Mouse (Mus musculus) forebrain, embryonic 10.5 days (tissue): ENCODE measurements at regions not wholly inside any gene's neighbourhood (a gene's known extent, or its start where the extent isn't known, plus 50 kb on each side); places are given as distances from the start of the nearest gene placed in this dataset.
"Not testable (repeated sequence)": the region's sequence is repeated elsewhere in the genome, so short reads cannot be mapped to it uniquely, and the experiment has no call there.

Experiments
- DNase-seq: peaks from one replicate; pipeline ENCODE4 v3.0.0-alpha.2; 2017; ENCODE audit warnings: low spot score; ENCODE audit errors: extremely low spot score
- H3K27ac ChIP-seq: fragments of 300-500 bp; sonication (generic); 2 replicates; pipeline ENCODE4 v1.5.1; 2016; ENCODE audit warnings: mild to moderate bottlenecking
- H3K27me3 ChIP-seq: fragments of 300-500 bp; sonication (generic); 2 replicates; pipeline ENCODE4 v1.6.1; 2016; ENCODE audit warnings: mild to moderate bottlenecking; ENCODE audit not compliant: poor library complexity, severe bottlenecking
- H3K36me3 ChIP-seq: fragments of 300-500 bp; sonication (generic); replicated peaks from 2 replicates; pipeline ENCODE4 v1.6.1; 2016; ENCODE audit warnings: mild to moderate bottlenecking, moderate library complexity
- H3K4me1 ChIP-seq: fragments of 300-500 bp; sonication (generic); 2 replicates; pipeline ENCODE4 v1.6.1; 2016
- H3K4me3 ChIP-seq: fragments of 300-500 bp; sonication (generic); 2 replicates; pipeline ENCODE4 v1.5.1; 2016; ENCODE audit warnings: mild to moderate bottlenecking, moderate library complexity
- H3K9me3 ChIP-seq: fragments of 300-500 bp; sonication (generic); 2 replicates; pipeline ENCODE4 v1.6.1; 2016; ENCODE audit warnings: mild to moderate bottlenecking, moderate library complexity
- WGBS: fragments of 180-500 bp; shearing (Covaris S2); methylation state at CpG from one replicate; pipeline ENCODE4 v1.1.7; 2016; 5-methylcytosine and 5-hydroxymethylcytosine counted together

DNA sequence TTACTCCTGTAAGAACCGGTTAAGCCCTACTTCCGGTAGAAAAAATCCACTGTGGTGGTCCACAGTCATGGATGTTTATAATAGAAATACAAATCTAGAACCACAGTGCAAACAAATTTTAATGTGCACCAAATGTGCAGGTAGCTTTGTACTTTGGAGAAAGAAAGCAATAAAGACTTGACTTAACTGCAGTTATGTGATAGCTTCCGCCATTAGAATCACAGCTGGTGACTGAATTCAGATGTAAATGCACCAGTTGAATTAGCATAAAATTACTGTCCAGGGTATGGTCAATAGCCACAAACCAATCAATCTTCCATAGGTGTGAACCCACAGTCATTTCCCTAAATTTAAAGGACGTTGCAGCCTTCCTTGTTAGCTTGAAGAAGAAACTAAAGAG, 367.2 kb downstream of the Trib2 start:
- Histone ChIP-seq H3K4me1 (no peaks in the 10 kb centered on the region), H3K9me3 (no peaks in the 10 kb centered on the region), H3K36me3 (no peaks in the 10 kb centered on the region), H3K27me3 (no peaks in the 10 kb centered on the region), H3K4me3 (no peak overlapping the region), H3K27ac (no peak overlapping the region)
- no peak for DNase-seq
- WGBS: 90% methylated on average over 4 of the region's 4 CpGs

DNA sequence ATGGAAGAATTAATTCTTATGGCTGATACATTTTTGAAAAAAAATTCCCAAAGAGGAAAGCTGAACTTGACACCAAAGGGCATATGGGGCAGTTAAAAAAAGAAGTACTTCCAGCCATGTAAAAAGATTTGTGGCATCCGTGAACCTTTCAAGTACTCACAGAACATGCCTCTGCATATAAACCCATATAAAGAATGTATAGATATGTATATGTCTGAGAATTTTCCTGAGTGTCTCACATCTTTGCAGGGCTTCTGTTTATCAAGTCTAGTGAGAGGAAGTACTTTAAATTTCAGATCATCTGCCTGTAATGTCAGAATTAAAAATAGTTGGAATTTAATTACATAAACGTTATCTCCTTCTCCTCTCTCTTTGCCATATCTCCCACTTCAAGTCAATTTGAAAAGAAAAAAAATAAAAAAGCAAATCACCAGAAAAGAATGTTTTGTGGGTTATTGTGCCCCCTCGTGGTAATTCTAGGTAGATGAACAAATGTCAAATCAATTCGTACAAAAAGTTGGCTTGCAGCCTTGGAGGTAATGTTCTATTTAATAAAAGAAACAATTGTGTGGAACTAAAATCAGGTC, 400.4 kb downstream of the Trib2 start:
- no peak for DNase-seq
- 27% methylated on average over 4 of the region's 4 CpGs for WGBS
- H3K27ac ChIP-seq: no peak overlapping the region
- H3K27me3 ChIP-seq: no peaks in the 10 kb centered on the region
- no peaks in the 10 kb centered on the region for H3K36me3 ChIP-seq
- no peaks in the 10 kb centered on the region for H3K4me1 ChIP-seq
- H3K9me3 ChIP-seq: no peaks in the 10 kb centered on the region
- no peak overlapping the region for H3K4me3 ChIP-seq

DNA sequence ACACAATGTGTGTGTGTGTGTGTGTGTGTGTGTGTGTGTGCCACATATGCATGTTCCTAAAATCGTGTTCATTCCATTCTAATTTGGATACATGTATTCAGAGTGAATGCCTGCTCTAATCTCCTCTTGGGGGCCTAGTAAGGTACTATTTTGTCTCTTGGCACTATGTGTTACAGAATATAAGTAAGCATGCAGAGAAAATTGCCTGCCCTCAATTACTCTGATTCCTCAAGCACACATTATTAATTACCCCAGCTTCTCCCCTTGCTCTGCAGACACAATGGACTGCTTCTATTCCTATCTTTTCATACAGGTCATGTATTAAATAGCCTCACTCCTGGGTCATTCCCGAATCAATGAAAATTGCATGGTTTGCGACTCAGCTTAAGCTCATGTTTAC, 406.3 kb downstream of the Trib2 start:
- WGBS: 61% methylated on average over 3 of the region's 3 CpGs
- Histone ChIP-seq H3K4me1 (peaks cover 9% of the 10 kb centered on the region), H3K36me3 (no peaks in the 10 kb centered on the region), H3K4me3 (no peak overlapping the region), H3K27ac (no peak overlapping the region), H3K9me3 (no peaks in the 10 kb centered on the region), H3K27me3 (no peaks in the 10 kb centered on the region)
- no peak for DNase-seq

DNA sequence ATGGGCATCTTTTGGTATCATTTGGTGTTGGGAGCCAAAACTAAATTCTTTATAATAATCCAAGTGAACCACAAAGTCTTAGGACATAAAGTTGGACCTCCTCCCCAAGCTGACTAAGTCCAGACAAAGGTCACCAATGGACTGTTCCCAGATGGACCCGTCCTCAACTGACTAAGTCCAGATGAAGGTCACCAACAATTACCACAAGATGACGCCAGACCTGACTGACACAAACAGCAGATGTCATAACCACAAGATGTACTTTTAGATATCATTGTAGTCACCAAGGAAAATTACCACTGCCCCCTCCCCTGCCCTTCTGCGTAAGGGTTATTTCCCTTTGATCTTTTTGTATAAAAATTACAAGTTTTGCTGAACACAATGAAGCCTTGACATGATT, 409.1 kb downstream of the Trib2 start:
- DNase-seq: not testable (repeated sequence)
- 79% methylated on average over 3 of the region's 3 CpGs for WGBS

DNA sequence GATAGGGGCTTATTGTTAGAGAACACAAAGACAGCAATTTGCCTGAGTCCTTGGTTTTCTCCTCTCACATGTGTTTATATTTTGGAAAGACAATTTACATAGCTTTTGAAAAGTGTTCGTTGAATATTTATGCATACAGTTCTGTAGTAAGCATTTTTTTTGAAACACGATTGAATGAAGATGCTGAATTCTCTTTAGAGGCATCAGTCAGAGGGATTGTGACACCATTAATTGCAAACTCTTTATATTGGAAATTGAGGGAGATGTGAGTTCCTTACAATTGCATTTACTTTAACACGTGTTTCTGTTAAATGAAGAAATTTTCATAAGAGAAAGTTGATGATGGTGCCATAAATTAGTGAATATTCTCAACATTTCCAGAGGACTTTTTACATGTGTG, 424.1 kb downstream of the Trib2 start:
- H3K36me3 ChIP-seq: no peaks in the 10 kb centered on the region
- H3K9me3 ChIP-seq: no peaks in the 10 kb centered on the region
- H3K27ac ChIP-seq: no peak overlapping the region
- no peak for DNase-seq
- WGBS: 88% methylated on average over 3 of the region's 3 CpGs
- no peaks in the 10 kb centered on the region for H3K4me1 ChIP-seq
- H3K27me3 ChIP-seq: no peaks in the 10 kb centered on the region
- no peak overlapping the region for H3K4me3 ChIP-seq

More for the DNA sequence above, 409.1 kb downstream of the Trib2 start:
- not testable (repeated sequence) for H3K27me3 ChIP-seq, H3K36me3 ChIP-seq, H3K27ac ChIP-seq, H3K4me3 ChIP-seq, H3K4me1 ChIP-seq, H3K9me3 ChIP-seq

DNA sequence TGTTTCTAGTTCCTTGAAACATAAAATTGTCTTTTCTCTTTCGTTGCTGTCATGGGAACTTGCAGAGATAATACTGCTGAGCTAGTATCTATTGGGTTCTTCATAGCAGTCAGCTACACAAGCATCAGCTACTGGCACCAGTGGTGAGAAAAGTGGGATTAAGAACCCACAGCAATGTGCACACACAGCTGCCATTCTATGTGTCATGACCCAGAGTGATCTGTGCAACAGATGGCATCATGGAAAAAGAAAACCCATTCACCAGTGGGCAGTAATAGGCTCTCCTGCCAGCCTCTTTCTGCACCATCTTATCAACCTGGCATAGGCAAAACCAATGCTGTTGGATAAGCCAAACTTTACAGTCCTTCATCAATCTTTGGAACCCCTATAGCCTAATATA, 428.1 kb downstream of the Trib2 start:
- no peaks in the 10 kb centered on the region for H3K27me3 ChIP-seq
- no peak overlapping the region for H3K27ac ChIP-seq
- H3K36me3 ChIP-seq: no peaks in the 10 kb centered on the region
- H3K9me3 ChIP-seq: no peaks in the 10 kb centered on the region
- H3K4me3 ChIP-seq: no peak overlapping the region
- no peak for DNase-seq
- WGBS: 80% methylated on average over 1 of the region's 1 CpGs
- no peaks in the 10 kb centered on the region for H3K4me1 ChIP-seq

DNA sequence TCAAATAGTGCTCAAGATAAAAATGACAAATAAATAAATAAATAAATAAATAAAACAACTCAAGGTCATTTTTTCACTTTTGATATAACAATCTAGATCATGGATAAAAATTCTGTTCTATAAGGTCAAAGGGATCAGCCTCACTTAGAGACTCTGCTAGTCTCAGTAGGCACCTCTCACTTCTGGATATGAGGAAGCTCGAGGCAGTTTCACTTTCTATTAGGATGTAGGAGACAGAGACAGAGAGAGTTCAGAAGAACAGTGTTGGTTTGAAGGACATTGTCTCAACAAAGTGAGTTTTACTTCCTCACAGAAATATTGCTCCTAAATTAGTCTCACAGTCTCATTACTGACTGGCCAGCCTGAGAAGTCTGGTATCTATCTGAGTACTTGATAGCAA, 458.9 kb downstream of the Trib2 start:
- H3K9me3 ChIP-seq: no peaks in the 10 kb centered on the region
- H3K36me3 ChIP-seq: no peaks in the 10 kb centered on the region
- no peak overlapping the region for H3K27ac ChIP-seq
- H3K4me1 ChIP-seq: no peaks in the 10 kb centered on the region
- DNase-seq: no peak
- WGBS: 89% methylated on average over 1 of the region's 1 CpGs
- H3K4me3 ChIP-seq: no peak overlapping the region
- H3K27me3 ChIP-seq: no peaks in the 10 kb centered on the region

DNA sequence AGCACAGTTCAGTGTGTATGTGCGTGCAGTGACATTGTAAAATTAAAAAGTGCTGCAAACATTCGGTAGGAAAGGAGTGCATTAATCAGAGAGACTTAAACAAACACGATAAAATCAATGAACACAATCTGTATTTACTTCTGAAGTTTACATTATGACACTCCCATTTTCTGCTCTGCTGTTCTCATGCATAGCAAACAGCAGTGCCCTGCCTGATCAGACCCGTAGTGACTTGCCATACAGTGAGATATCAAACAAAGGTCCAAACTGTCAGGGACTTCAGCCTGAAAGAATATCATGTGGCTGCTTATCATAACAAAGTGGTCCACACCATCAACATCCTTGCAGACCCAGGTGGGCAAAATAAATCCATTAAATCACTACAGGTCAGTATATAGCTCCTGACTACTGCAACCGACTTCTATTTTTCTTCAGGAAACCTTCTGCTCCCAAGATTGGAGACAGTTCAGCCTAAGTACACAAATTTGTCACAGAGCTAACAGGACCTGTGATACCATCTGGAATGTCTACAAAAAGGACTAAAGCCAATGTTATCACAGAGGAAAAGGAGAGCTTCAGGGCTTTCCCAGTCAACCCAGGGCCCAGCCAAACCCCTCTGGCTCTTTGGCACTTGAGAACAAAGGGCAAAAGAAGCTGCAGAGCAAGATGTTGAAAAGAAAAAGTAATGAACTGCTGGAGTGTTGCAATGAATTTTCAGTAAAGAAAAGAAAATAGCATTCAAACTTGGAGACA, 495.8 kb downstream of the Trib2 start:
- no peak for DNase-seq
- Histone ChIP-seq H3K36me3 (no peaks in the 10 kb centered on the region), H3K4me1 (no peaks in the 10 kb centered on the region), H3K4me3 (no peak overlapping the region), H3K9me3 (no peaks in the 10 kb centered on the region), H3K27me3 (no peaks in the 10 kb centered on the region), H3K27ac (no peak overlapping the region)
- 84% methylated on average over 5 of the region's 5 CpGs for WGBS

DNA sequence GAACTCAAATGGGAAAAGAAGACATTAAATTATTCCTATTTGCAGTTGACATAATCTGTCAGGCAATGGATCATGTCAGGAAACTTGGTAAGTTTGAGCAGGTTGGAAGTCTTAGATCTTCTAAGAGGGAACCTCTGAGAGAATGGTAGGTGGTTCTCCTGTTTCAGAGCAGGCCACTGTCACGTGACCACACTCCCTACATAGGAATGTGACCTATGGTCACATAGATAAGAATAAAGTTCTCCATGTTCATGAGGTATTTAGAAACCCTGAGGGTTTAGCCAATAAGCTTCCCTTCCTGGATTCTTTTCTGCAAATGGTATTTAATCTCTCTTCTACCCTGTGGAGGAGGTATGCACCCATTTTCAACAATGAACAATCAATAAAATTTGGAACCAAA, 497.1 kb downstream of the Trib2 start:
- H3K36me3 ChIP-seq: no peaks in the 10 kb centered on the region
- H3K9me3 ChIP-seq: no peaks in the 10 kb centered on the region
- WGBS: 70% methylated on average over 1 of the region's 1 CpGs
- H3K4me1 ChIP-seq: no peaks in the 10 kb centered on the region
- no peak for DNase-seq
- H3K27ac ChIP-seq: no peak overlapping the region
- no peaks in the 10 kb centered on the region for H3K27me3 ChIP-seq
- no peak overlapping the region for H3K4me3 ChIP-seq

DNA sequence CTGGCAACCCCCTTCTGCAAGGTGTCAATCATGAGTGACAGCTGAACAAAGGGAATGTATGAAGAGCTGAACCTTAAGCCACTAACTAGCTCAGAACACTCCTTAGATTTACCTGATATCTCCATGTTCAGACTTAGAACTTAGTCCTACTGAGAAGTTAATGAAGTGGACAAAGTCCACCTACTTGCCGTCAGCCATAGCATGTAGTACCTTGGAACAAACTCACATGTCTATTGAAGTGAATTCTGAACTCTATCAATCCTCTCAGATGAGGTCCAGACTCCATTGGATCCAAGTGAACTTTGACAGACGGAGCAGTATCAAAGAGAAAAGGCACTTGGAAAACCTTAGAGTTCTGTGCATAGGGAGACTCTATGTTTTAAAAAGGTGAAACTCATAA, 521.8 kb downstream of the Trib2 start:
- no peaks in the 10 kb centered on the region for H3K27me3 ChIP-seq
- no peaks in the 10 kb centered on the region for H3K36me3 ChIP-seq
- no peak overlapping the region for H3K4me3 ChIP-seq
- no peak overlapping the region for H3K27ac ChIP-seq
- 89% methylated on average over 2 of the region's 2 CpGs for WGBS
- H3K9me3 ChIP-seq: no peaks in the 10 kb centered on the region
- no peak for DNase-seq
- no peaks in the 10 kb centered on the region for H3K4me1 ChIP-seq

DNA sequence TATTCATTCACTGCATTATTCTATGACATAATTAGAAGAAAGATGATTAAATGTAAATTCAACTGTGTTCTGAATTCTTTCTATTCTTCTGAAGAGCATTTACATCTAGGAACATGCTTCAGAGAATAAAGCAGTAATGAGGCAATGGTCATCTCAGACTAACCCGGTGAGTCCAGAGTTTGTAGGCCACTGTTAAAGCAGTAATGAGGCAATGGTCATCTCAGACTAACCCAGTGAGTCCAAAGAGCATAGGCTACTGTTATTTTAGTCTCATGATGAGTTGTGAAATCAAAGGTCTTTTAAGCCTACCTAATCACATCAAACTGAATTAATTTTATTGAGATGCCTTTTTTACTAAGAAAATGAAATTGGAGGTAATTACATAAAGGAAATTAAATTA, 554.6 kb downstream of the Trib2 start:
- H3K27ac ChIP-seq: no peak overlapping the region
- no peak overlapping the region for H3K4me3 ChIP-seq
- no peaks in the 10 kb centered on the region for H3K9me3 ChIP-seq
- no peaks in the 10 kb centered on the region for H3K36me3 ChIP-seq
- H3K27me3 ChIP-seq: no peaks in the 10 kb centered on the region
- 0 out of 2 replicates have a peak, but pooled peaks cover 3% of the 10 kb centered on the region for H3K4me1 ChIP-seq
- WGBS: 97% methylated on average over 1 of the region's 1 CpGs
- DNase-seq: no peak

DNA sequence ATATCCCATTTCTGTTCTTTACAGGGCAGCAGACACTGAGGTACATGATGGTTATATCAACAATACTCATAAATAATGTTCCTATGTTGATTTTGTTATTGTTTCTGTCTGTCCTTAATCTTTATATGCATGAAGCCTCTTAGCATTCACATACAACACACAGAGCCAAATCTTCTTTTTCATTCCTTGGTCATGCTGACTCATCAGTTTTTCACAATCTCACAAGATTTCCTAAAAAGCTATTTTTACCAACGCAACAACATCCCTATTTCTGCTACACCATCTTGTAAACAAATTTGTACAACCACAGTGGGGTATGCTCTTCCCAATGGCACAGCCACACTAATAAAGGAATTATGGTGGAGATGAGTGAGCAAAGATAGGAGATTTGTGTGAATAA, 555.1 kb downstream of the Trib2 start:
- Histone ChIP-seq H3K27me3 (no peaks in the 10 kb centered on the region), H3K36me3 (no peaks in the 10 kb centered on the region), H3K4me3 (no peak overlapping the region), H3K9me3 (no peaks in the 10 kb centered on the region), H3K4me1 (0 out of 2 replicates have a peak, but pooled peaks cover 3% of the 10 kb centered on the region), H3K27ac (no peak overlapping the region)
- 84% methylated on average over 1 of the region's 1 CpGs for WGBS
- DNase-seq: no peak

DNA sequence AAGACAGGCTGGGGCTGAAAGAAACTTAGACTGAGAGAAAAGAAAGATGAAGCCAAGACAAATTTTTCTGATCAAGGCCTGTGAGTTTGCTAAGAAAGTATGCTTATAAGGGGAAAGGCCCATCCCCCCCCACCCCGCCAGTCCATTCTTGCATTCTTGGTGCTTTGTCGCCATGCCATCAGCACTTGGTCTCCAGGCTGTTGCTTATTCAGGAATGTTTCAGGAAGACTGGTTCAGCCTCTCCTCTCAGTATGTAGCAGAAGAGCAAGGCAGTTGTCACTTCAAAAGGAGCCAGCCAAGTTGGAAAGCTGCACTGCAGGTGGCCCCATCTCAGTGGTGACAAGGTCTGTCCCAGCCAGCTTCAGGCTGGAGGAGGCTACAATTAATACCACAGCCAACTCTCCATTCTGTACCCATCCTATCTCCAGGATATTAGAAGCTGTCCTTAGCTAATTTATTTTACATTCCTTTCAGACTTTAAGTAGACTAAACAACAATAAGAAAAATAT, 555.8 kb downstream of the Trib2 start:
- no peaks in the 10 kb centered on the region for H3K27me3 ChIP-seq
- no peak for DNase-seq
- 64% methylated on average over 2 of the region's 2 CpGs for WGBS

More for the DNA sequence above, 555.8 kb downstream of the Trib2 start:
- Histone ChIP-seq H3K4me3 (no peak overlapping the region), H3K4me1 (0 out of 2 replicates have a peak, but pooled peaks cover 3% of the 10 kb centered on the region), H3K36me3 (no peaks in the 10 kb centered on the region), H3K9me3 (no peaks in the 10 kb centered on the region), H3K27ac (no peak overlapping the region)
